Mouse (Mus musculus): ENCODE measurements around the gene Setd1b. TPM values are rescaled to one million over a fixed set of nuclear protein-coding genes. Genes with fewer than 3 reads are reported as not detected.
A peak's percentile ranks its signal among the peaks of the same experiment; 100 is the strongest.

Setd1b gene
- polyA plus RNA-seq, 1 experiment = 13.7 TPM

GRCm38 (mm10) chr5:123169284-123169683 lies 27.3 kb downstream of the Setd1b start, which contains the start of gene Psmd9:
TSS of gene Psmd9 (plus strand) at chr5:123169413.
- no peaks in the 10 kb centered on the region; the same call in 1 of the 2 replicates for H3K36me3 ChIP-seq (ENCODE audit: control insufficient read depth, insufficient read depth, low read length)
- peaks cover 9% of the 10 kb centered on the region for H3K4me1 ChIP-seq (ENCODE audit: control insufficient read depth, insufficient read depth, low read length)
- no peak within 1 kb of the TSS for H3K4me3 ChIP-seq (ENCODE audit: control insufficient read depth, low read depth, low read length)
- no peak within 1 kb of the TSS for H3K27ac ChIP-seq (ENCODE audit: control insufficient read depth, insufficient read depth, low read depth, low read length)
- TF ChIP-seq CTCF (IDR thresholded peaks at IDR 0.05; ENCODE audit: control insufficient read depth, insufficient read depth, insufficient replicate concordance, low read depth, low read length) (no peak), POLR2A (IDR thresholded peaks at IDR 0.05; ENCODE audit: control insufficient read depth, low read depth, low read length) (no peak)
- H3K27me3 ChIP-seq (ENCODE audit: control insufficient read depth, insufficient read depth, low read length) = no peaks in the 10 kb centered on the region

DNA sequence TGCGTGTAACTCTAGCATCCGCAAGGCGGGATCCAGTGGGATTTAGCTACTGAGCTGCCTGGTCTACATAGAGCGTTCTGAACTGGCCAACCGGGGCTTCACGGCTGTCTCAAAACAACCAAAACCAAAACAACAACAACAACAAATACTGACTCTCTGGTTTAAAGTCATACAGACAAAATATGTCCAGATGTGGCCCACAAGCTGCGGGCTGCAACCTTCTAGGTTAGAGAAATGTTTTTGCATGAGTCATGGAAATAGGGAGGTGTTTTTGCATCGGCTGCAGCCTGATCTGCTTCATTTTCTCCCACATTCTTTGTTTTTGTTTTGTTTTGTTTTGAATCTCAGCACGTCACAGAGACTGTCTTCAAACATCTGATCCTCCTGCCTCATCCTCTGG lies 28.4 kb downstream of the Setd1b start:
- no peaks in the 10 kb centered on the region; the same call in 1 of the 2 replicates for H3K36me3 ChIP-seq (ENCODE audit: control insufficient read depth, insufficient read depth, low read length)
- H3K4me3 ChIP-seq (ENCODE audit: control insufficient read depth, low read depth, low read length) = no peak overlapping the region
- TF ChIP-seq POLR2A (IDR thresholded peaks at IDR 0.05; ENCODE audit: control insufficient read depth, low read depth, low read length) (no peak), CTCF (IDR thresholded peaks at IDR 0.05; ENCODE audit: control insufficient read depth, insufficient read depth, insufficient replicate concordance, low read depth, low read length) (no peak)
- no peak overlapping the region for H3K27ac ChIP-seq (ENCODE audit: control insufficient read depth, insufficient read depth, low read depth, low read length)
- no peaks in the 10 kb centered on the region for H3K27me3 ChIP-seq (ENCODE audit: control insufficient read depth, insufficient read depth, low read length)
- H3K4me1 ChIP-seq (ENCODE audit: control insufficient read depth, insufficient read depth, low read length) = peaks cover 9% of the 10 kb centered on the region

GRCm38 (mm10) chr5:123171646-123172350 lies 29.8 kb downstream of the Setd1b start:
- no peaks in the 10 kb centered on the region for H3K27me3 ChIP-seq (ENCODE audit: control insufficient read depth, insufficient read depth, low read length)
- peak; percentile 99 for TF ChIP-seq CTCF (IDR thresholded peaks at IDR 0.05; ENCODE audit: control insufficient read depth, insufficient read depth, insufficient replicate concordance, low read depth, low read length)
- no peak for TF ChIP-seq POLR2A (IDR thresholded peaks at IDR 0.05; ENCODE audit: control insufficient read depth, low read depth, low read length)
- H3K4me1 ChIP-seq (ENCODE audit: control insufficient read depth, insufficient read depth, low read length) = peaks cover 8% of the 10 kb centered on the region
- no peaks in the 10 kb centered on the region for H3K36me3 ChIP-seq (ENCODE audit: control insufficient read depth, insufficient read depth, low read length)
- H3K4me3 ChIP-seq (ENCODE audit: control insufficient read depth, low read depth, low read length) = peak overlapping the region; percentile 53
- H3K27ac ChIP-seq (ENCODE audit: control insufficient read depth, insufficient read depth, low read depth, low read length) = no peak overlapping the region

GRCm38 (mm10) chr5:123178792-123179191 lies 36.8 kb downstream of the Setd1b start:
- TF ChIP-seq CTCF (IDR thresholded peaks at IDR 0.05; ENCODE audit: control insufficient read depth, insufficient read depth, insufficient replicate concordance, low read depth, low read length) (no peak), POLR2A (IDR thresholded peaks at IDR 0.05; ENCODE audit: control insufficient read depth, low read depth, low read length) (no peak)
- Histone ChIP-seq H3K27ac (ENCODE audit: control insufficient read depth, insufficient read depth, low read depth, low read length) (no peak overlapping the region), H3K27me3 (ENCODE audit: control insufficient read depth, insufficient read depth, low read length) (no peaks in the 10 kb centered on the region), H3K4me3 (ENCODE audit: control insufficient read depth, low read depth, low read length) (no peak overlapping the region), H3K4me1 (ENCODE audit: control insufficient read depth, insufficient read depth, low read length) (no peaks in the 10 kb centered on the region), H3K36me3 (ENCODE audit: control insufficient read depth, insufficient read depth, low read length) (no peaks in the 10 kb centered on the region)

DNA sequence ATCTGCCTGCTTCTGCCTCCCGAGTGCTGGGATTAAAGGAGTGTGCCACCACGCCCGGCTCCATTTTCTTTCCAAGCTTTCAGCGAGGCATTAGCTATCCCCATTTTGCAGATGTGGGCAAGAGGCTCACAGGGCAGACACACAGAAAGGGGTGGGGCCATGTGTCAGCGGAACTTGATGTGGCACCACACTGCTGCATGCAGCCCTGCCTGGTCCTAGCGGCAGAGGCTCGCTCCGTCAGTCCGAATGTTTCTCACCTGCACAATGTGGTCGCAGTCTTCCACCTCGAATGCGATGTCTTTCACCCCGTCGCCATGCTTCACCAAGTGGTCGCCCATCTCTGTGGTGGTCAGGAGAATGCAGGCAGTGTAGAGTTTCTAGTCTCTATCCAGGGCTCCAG lies 38.4 kb downstream of the Setd1b start:
- H3K4me1 ChIP-seq (ENCODE audit: control insufficient read depth, insufficient read depth, low read length) = no peaks in the 10 kb centered on the region
- H3K4me3 ChIP-seq (ENCODE audit: control insufficient read depth, low read depth, low read length) = no peak overlapping the region
- no peak overlapping the region for H3K27ac ChIP-seq (ENCODE audit: control insufficient read depth, insufficient read depth, low read depth, low read length)
- TF ChIP-seq CTCF (IDR thresholded peaks at IDR 0.05; ENCODE audit: control insufficient read depth, insufficient read depth, insufficient replicate concordance, low read depth, low read length) (no peak), POLR2A (IDR thresholded peaks at IDR 0.05; ENCODE audit: control insufficient read depth, low read depth, low read length) (no peak)
- no peaks in the 10 kb centered on the region for H3K27me3 ChIP-seq (ENCODE audit: control insufficient read depth, insufficient read depth, low read length)
- no peaks in the 10 kb centered on the region for H3K36me3 ChIP-seq (ENCODE audit: control insufficient read depth, insufficient read depth, low read length)

DNA sequence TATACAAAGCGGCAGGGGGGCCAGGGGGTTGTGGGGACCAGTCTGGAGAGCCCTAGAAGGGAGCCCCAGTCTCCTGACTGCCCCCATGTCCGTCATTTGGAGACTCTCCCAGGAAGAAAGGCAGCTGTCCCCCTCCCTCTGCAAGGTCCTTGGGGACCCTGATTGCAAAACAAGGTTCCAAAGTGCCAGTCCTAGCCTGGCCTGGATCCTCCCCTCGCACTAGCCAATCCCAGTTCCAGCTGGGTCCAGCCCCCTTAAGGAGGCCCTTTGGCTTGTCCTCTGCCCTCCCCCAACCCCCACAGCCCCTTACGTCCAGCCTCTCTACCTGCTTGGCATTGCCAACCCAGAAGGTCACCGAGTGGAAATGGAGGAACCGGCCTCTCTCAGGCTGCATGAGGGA lies 39.5 kb downstream of the Setd1b start:
- Histone ChIP-seq H3K27ac (ENCODE audit: control insufficient read depth, insufficient read depth, low read depth, low read length) (no peak overlapping the region), H3K4me3 (ENCODE audit: control insufficient read depth, low read depth, low read length) (no peak overlapping the region), H3K4me1 (ENCODE audit: control insufficient read depth, insufficient read depth, low read length) (no peaks in the 10 kb centered on the region), H3K36me3 (ENCODE audit: control insufficient read depth, insufficient read depth, low read length) (no peaks in the 10 kb centered on the region), H3K27me3 (ENCODE audit: control insufficient read depth, insufficient read depth, low read length) (no peaks in the 10 kb centered on the region)
- TF ChIP-seq POLR2A (IDR thresholded peaks at IDR 0.05; ENCODE audit: control insufficient read depth, low read depth, low read length) = no peak
- TF ChIP-seq CTCF (IDR thresholded peaks at IDR 0.05; ENCODE audit: control insufficient read depth, insufficient read depth, insufficient replicate concordance, low read depth, low read length) = no peak

- TF ChIP-seq CTCF (IDR thresholded peaks at IDR 0.05; ENCODE audit: control insufficient read depth, insufficient read depth, insufficient replicate concordance, low read depth, low read length) = no peak
- TF ChIP-seq POLR2A (IDR thresholded peaks at IDR 0.05; ENCODE audit: control insufficient read depth, low read depth, low read length) = no peak
- no peak within 1 kb of the TSS for H3K4me3 ChIP-seq (ENCODE audit: control insufficient read depth, low read depth, low read length)
These were observed 40.7 kb downstream of the Setd1b start, which contains the start of gene Hpd for GRCm38 (mm10) chr5:123182651-123183050. TSS of gene Hpd (minus strand) at chr5:123182727.

More at GRCm38 (mm10) chr5:123182651-123183050, 40.7 kb downstream of the Setd1b start, which contains the start of gene Hpd:
- Histone ChIP-seq H3K36me3 (ENCODE audit: control insufficient read depth, insufficient read depth, low read length) (no peaks in the 10 kb centered on the region), H3K27me3 (ENCODE audit: control insufficient read depth, insufficient read depth, low read length) (no peaks in the 10 kb centered on the region), H3K27ac (ENCODE audit: control insufficient read depth, insufficient read depth, low read depth, low read length) (no peak within 1 kb of the TSS), H3K4me1 (ENCODE audit: control insufficient read depth, insufficient read depth, low read length) (no peaks in the 10 kb centered on the region)
